Comparison of ENCODE assay signal across 9 mouse cellular contexts in genomic region chr15:99703104-99703503, GRCm38 (mm10). TPM values are rescaled to one million over a fixed set of nuclear protein-coding genes. Genes with fewer than 3 reads are reported as not detected.
DNase-seq lines count a peak whose midpoint lies in the region; ATAC-seq and TF ChIP-seq lines count a peak whose summit lies in the region.
"Had no signal": no experiment of that assay in that cellular context is flagged by ENCODE, and none has a peak within 500 bp of the region (broad histone marks: within the 10 kb centered on the region; RNA-seq: fewer than 3 reads in every experiment).

No protein-coding gene starts in this region.

- 60% methylated on average over 9 of the region's 9 CpGs for WGBS in embryonic facial prominence, embryonic 14.5 days
- WGBS in intestine, embryonic 14.5 days, result 66% methylated on average over 9 of the region's 9 CpGs
- WGBS in neural tube, embryonic 13.5 days, result 53% methylated on average over 9 of the region's 9 CpGs

- peaks cover 44% of the 10 kb centered on the region for H3K36me3 ChIP-seq in embryonic facial prominence, embryonic 14.5 days (ENCODE audit: control insufficient read depth, insufficient read depth, low read length)
- H3K36me3 ChIP-seq in intestine, embryonic 14.5 days (ENCODE audit: control insufficient read depth, insufficient read depth, low read length), result peaks cover 40% of the 10 kb centered on the region
- peaks cover 66% of the 10 kb centered on the region for H3K36me3 ChIP-seq in neural tube, embryonic 13.5 days

- H3K4me3 ChIP-seq in layer of hippocampus, adult 2 months, result peak overlapping the region; percentile 89
- peak overlapping the region; percentile 66 for H3K4me3 ChIP-seq in embryonic facial prominence, embryonic 14.5 days (ENCODE audit: low read depth, low read length)
- H3K4me3 ChIP-seq in intestine, embryonic 14.5 days (ENCODE audit: low read depth, low read length), result peak overlapping the region; percentile 81
- H3K4me3 ChIP-seq in neural tube, embryonic 13.5 days, result peak overlapping the region; percentile 78

- peak overlapping the region; percentile 80 for H3K4me2 ChIP-seq in embryonic facial prominence, embryonic 14.5 days (ENCODE audit: low read depth, low read length)
- peak overlapping the region; percentile 70 for H3K4me2 ChIP-seq in intestine, embryonic 14.5 days (ENCODE audit: low read length)
- H3K4me2 ChIP-seq in neural tube, embryonic 13.5 days, result peak overlapping the region; percentile 99

- no peaks in the 10 kb centered on the region for H3K27me3 ChIP-seq in embryonic facial prominence, embryonic 14.5 days (replicated peaks; ENCODE audit: control insufficient read depth, insufficient read depth, low read length)
- 0 out of 2 replicates have a peak, but pooled peaks cover 6% of the 10 kb centered on the region for H3K27me3 ChIP-seq in intestine, embryonic 14.5 days (replicated peaks; ENCODE audit: control insufficient read depth, insufficient read depth, low read length)
- H3K27me3 ChIP-seq in neural tube, embryonic 13.5 days, result no peaks in the 10 kb centered on the region

- peaks cover 15% of the 10 kb centered on the region for H3K4me1 ChIP-seq in embryonic facial prominence, embryonic 14.5 days (ENCODE audit: control insufficient read depth, insufficient read depth, low read length)
- peaks cover 17% of the 10 kb centered on the region for H3K4me1 ChIP-seq in intestine, embryonic 14.5 days (replicated peaks; ENCODE audit: control insufficient read depth, insufficient read depth, low read length)
- H3K4me1 ChIP-seq in neural tube, embryonic 13.5 days (replicated peaks), result peaks cover 40% of the 10 kb centered on the region

- peak overlapping the region; percentile 92 for H3K9ac ChIP-seq in embryonic facial prominence, embryonic 14.5 days (ENCODE audit: low read depth, low read length)
- peak overlapping the region; percentile 98 for H3K9ac ChIP-seq in intestine, embryonic 14.5 days (ENCODE audit: low read length)
- peak overlapping the region; percentile 97 for H3K9ac ChIP-seq in neural tube, embryonic 13.5 days

- no peaks in the 10 kb centered on the region for H3K9me3 ChIP-seq in embryonic facial prominence, embryonic 14.5 days (ENCODE audit: control insufficient read depth, low read length)
- H3K9me3 ChIP-seq in intestine, embryonic 14.5 days (ENCODE audit: control insufficient read depth, low read length), result no peaks in the 10 kb centered on the region
- no peaks in the 10 kb centered on the region for H3K9me3 ChIP-seq in neural tube, embryonic 13.5 days

- DNase-seq in layer of hippocampus, adult 2 months (ENCODE audit: low spot score in 2 of 2), result peak in 1 of 2 experiments; percentile 14
- DNase-seq in layer of hippocampus, adult 9-10 months (ENCODE audit: low spot score), result no peak
- no peak for DNase-seq in embryonic facial prominence, embryonic 14.5 days (ENCODE audit: low spot score)
- DNase-seq in intestine, embryonic 14.5 days (ENCODE audit: low spot score), result no peak
- no peak for DNase-seq in layer of hippocampus, adult 8-10 months (ENCODE audit: low spot score in 2 of 2)
- no peak for DNase-seq in retina, embryonic 14.5 days (ENCODE audit: low spot score)
- no peak for DNase-seq in adrenal gland, adult 18-20 months (ENCODE audit: low spot score in 2 of 2)

- no peak for ATAC-seq in embryonic facial prominence, embryonic 14.5 days (ENCODE audit: low read depth)
- no peak for ATAC-seq in intestine, embryonic 14.5 days (replicated peaks; ENCODE audit: low FRiP score, low TSS enrichment, low read depth)
- ATAC-seq in neural tube, embryonic 13.5 days (ENCODE audit: low read depth), result no peak

- TF ChIP-seq CTCF in layer of hippocampus, adult 2 months (conservative IDR thresholded peaks at IDR 0.05), result no peak

- H3K27ac ChIP-seq in layer of hippocampus, adult 2 months, result peak overlapping the region; percentile 99
- H3K27ac ChIP-seq in embryonic facial prominence, embryonic 14.5 days (replicated peaks; ENCODE audit: low read depth, low read length), result peak overlapping the region; percentile 96; the same call in 1 of the 2 replicates
- no peak overlapping the region for H3K27ac ChIP-seq in intestine, embryonic 14.5 days (ENCODE audit: low read depth)
- peak overlapping the region; percentile 99 for H3K27ac ChIP-seq in neural tube, embryonic 13.5 days (replicated peaks)

RNA-seq across cellular contexts. Expression of gene Smarcd1, which starts 1.2 kb away (rescaled TPM):
- 100 to 1,000 TPM; 118 to 123 TPM for total RNA-seq in layer of hippocampus, adult 2 months (2021)
- 27.9 and 35.6 TPM in 2 replicates for polyA plus RNA-seq in embryonic facial prominence, embryonic 14.5 days (2014; fragmentation: Nextera tagmentation; extraction: Ambion mirVana)
- polyA plus RNA-seq in intestine, embryonic 14.5 days (2014; fragmentation: Nextera tagmentation; extraction: Ambion mirVana), result 39.0 and 42.3 TPM in 2 replicates
- polyA plus RNA-seq in neural tube, embryonic 13.5 days (2015; fragmentation: Nextera tagmentation; extraction: Ambion mirVana), result 117 and 134 TPM in 2 replicates
- 100 to 1,000 TPM; 106 to 125 (median 113) TPM for total RNA-seq in layer of hippocampus, adult 8-10 months (2022)
- total RNA-seq in adrenal gland, adult 18-20 months (2021), result 10 to 100 TPM; 43.1 to 44.2 TPM

RNA-seq across cellular contexts. Expression of gene Gm17349, which starts 2.2 kb away (rescaled TPM):
- total RNA-seq in layer of hippocampus, adult 2 months (2021), result 1 to 10 TPM; 3.9 to 7.1 TPM
- not detected in 2 replicates for polyA plus RNA-seq in embryonic facial prominence, embryonic 14.5 days (2014; fragmentation: Nextera tagmentation; extraction: Ambion mirVana)
- not detected in 2 replicates for polyA plus RNA-seq in intestine, embryonic 14.5 days (2014; fragmentation: Nextera tagmentation; extraction: Ambion mirVana)
- not detected in 2 replicates for polyA plus RNA-seq in neural tube, embryonic 13.5 days (2015; fragmentation: Nextera tagmentation; extraction: Ambion mirVana)
- total RNA-seq in layer of hippocampus, adult 8-10 months (2022), result 1 to 10 TPM; 4.6 to 6.4 (median 5.5) TPM
- total RNA-seq in adrenal gland, adult 18-20 months (2021), result 10 to 100 TPM; 19.1 to 42.3 TPM
- polyA plus RNA-seq: inflammation-experienced regulatory T-cells, adult 6 months had no signal

RNA-seq across cellular contexts. Expression of gene Gpd1, which starts 14.2 kb away (rescaled TPM):
- 100 to 1,000 TPM; 142 to 148 TPM for total RNA-seq in layer of hippocampus, adult 2 months (2021)
- polyA plus RNA-seq in embryonic facial prominence, embryonic 14.5 days (2014; fragmentation: Nextera tagmentation; extraction: Ambion mirVana), result 2.0 and 7.3 TPM in 2 replicates
- 0.17 and 0.35 TPM in 2 replicates for polyA plus RNA-seq in intestine, embryonic 14.5 days (2014; fragmentation: Nextera tagmentation; extraction: Ambion mirVana)
- polyA plus RNA-seq in neural tube, embryonic 13.5 days (2015; fragmentation: Nextera tagmentation; extraction: Ambion mirVana), result 1.6 and 1.8 TPM in 2 replicates
- 100 to 1,000 TPM; 102 to 138 (median 117) TPM for total RNA-seq in layer of hippocampus, adult 8-10 months (2022)
- 1,000 to 10,000 TPM; 1,249 to 2,641 TPM for total RNA-seq in adrenal gland, adult 18-20 months (2021)

RNA-seq across cellular contexts. Expression of gene Cox14, which starts 22.3 kb away (rescaled TPM):
- 100 to 1,000 TPM; 113 to 125 TPM for total RNA-seq in layer of hippocampus, adult 2 months (2021)
- 176 and 180 TPM in 2 replicates for polyA plus RNA-seq in embryonic facial prominence, embryonic 14.5 days (2014; fragmentation: Nextera tagmentation; extraction: Ambion mirVana)
- 190 and 206 TPM in 2 replicates for polyA plus RNA-seq in intestine, embryonic 14.5 days (2014; fragmentation: Nextera tagmentation; extraction: Ambion mirVana)
- polyA plus RNA-seq in neural tube, embryonic 13.5 days (2015; fragmentation: Nextera tagmentation; extraction: Ambion mirVana), result 170 and 181 TPM in 2 replicates
- 100 to 1,000 TPM; 103 to 125 (median 111) TPM for total RNA-seq in layer of hippocampus, adult 8-10 months (2022)
- 100 to 1,000 TPM; 181 to 213 TPM for total RNA-seq in adrenal gland, adult 18-20 months (2021)

RNA-seq across cellular contexts. Expression of gene Asic1, which starts 32.9 kb away (rescaled TPM):
- total RNA-seq in layer of hippocampus, adult 2 months (2021), result 10 to 100 TPM; 33.9 to 37.3 TPM
- 4.1 and 4.6 TPM in 2 replicates for polyA plus RNA-seq in embryonic facial prominence, embryonic 14.5 days (2014; fragmentation: Nextera tagmentation; extraction: Ambion mirVana)
- polyA plus RNA-seq in intestine, embryonic 14.5 days (2014; fragmentation: Nextera tagmentation; extraction: Ambion mirVana), result 1.3 and 1.7 TPM in 2 replicates
- 76.0 and 77.8 TPM in 2 replicates for polyA plus RNA-seq in neural tube, embryonic 13.5 days (2015; fragmentation: Nextera tagmentation; extraction: Ambion mirVana)
- 10 to 100 TPM; 29.0 to 38.6 (median 34.0) TPM for total RNA-seq in layer of hippocampus, adult 8-10 months (2022)
- under 1 TPM; 0.50 to 0.70 TPM for total RNA-seq in adrenal gland, adult 18-20 months (2021)

Comparison
In these comparisons a context has a peak if more than half of its experiments do, and no peak if none do; other contexts are left out.
1. RNA of gene Gpd1, which starts 14.2 kb away (total RNA-seq): 1,249 to 2,641 TPM in adrenal gland, adult 18-20 months; 142 to 148 TPM in layer of hippocampus, adult 2 months and 102 to 138 TPM in layer of hippocampus, adult 8-10 months; every median in the first group is over 4 times any median in the second.
2. Peak in every context shown above with its lines, with median percentiles within 50 percentile points of each other: H3K4me3 ChIP-seq, H3K4me2 ChIP-seq and H3K9ac ChIP-seq.